Comparison of ENCODE assay signal across 17 mouse cellular contexts in the genomic region with DNA sequence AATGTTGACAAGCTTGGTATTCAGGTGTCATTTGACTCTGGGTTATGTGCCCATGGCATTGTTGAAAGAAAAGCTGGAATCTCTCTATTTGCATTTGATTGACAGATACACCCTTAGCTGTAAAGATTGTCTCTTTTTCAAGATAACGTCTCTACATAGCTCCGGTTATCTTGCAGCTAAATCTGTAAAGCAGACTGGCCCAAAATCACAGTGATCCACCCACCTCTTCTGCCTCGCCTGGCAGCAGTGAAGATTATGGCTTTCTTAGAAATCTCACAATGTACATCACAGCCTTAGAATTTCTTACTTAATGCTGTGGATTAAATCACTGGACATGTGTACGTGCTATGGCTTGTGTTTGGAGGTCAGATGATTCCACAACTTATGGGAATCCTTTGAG.
"Had no signal": no experiment of that assay in that cellular context is flagged by ENCODE, and none has a peak within 500 bp of the region (broad histone marks: within the 10 kb centered on the region; RNA-seq: fewer than 3 reads in every experiment).

No protein-coding gene starts in this region.

- DNase-seq: lung, adult 18-20 months; lung, embryonic 14.5 days; lung, postnatal 10 days; lung, postnatal 4 days; midbrain, embryonic 14.5 days; retina, postnatal 1 day; right cerebral cortex, postnatal 14 days; spleen, adult 18-20 months; thymus, adult 18-20 months; thymus, postnatal 14 days; thymus, postnatal 36 days had no signal

- ATAC-seq: midbrain, embryonic 16.5 days had no signal

- H3K27ac ChIP-seq: midbrain, embryonic 10.5 days; midbrain, embryonic 12.5 days; neural tube, embryonic 13.5 days; neural tube, embryonic 15.5 days had no signal

- H3K4me3 ChIP-seq: midbrain, embryonic 10.5 days; midbrain, embryonic 12.5 days; myocyte; neural tube, embryonic 13.5 days; neural tube, embryonic 15.5 days had no signal
